Mouse (Mus musculus): ENCODE results near the gene Tex14. TPM values are rescaled to one million over a fixed set of nuclear protein-coding genes. Genes with fewer than 3 reads are reported as not detected.
A peak's percentile ranks its signal among the peaks of the same experiment; 100 is the strongest.

Gene Tex14
- total RNA-seq, 2 experiments from 2014 or later, result 0.15 to 0.23 TPM

GRCm38 (mm10) chr11:87566501-87566900 lies 161.6 kb downstream of the Tex14 start, which contains the start of gene Gm11492:
Gene Gm11492, plus strand, starts transcription at chr11:87566653.
- DNase-seq (ENCODE audit: low spot score in 2 of 2), result no peak

- DNase-seq (ENCODE audit: low spot score in 2 of 2), result peak in 1 of 2 experiments; percentile 54
Measured at GRCm38 (mm10) chr11:87568255-87568953, 163.5 kb downstream of the Tex14 start, which contains the start of gene Sept4. Gene Sept4, plus strand, starts transcription at chr11:87568903.

- DNase-seq (ENCODE audit: low spot score in 2 of 2), result no peak
Measured at GRCm38 (mm10) chr11:87570743-87571142, 165.9 kb downstream of the Tex14 start.

- DNase-seq (ENCODE audit: low spot score in 2 of 2), result no peak
Measured at GRCm38 (mm10) chr11:87571361-87571950, 166.6 kb downstream of the Tex14 start.

- no peak for DNase-seq (ENCODE audit: low spot score in 2 of 2)
Measured at GRCm38 (mm10) chr11:87573751-87574150, 168.9 kb downstream of the Tex14 start.

- no peak for DNase-seq (ENCODE audit: low spot score in 2 of 2)
Measured at GRCm38 (mm10) chr11:87574520-87575180, 169.8 kb downstream of the Tex14 start.

GRCm38 (mm10) chr11:87577601-87578248 lies 172.9 kb downstream of the Tex14 start:
- no peak for DNase-seq (ENCODE audit: low spot score in 2 of 2)

- DNase-seq (ENCODE audit: low spot score in 2 of 2), result peak; percentile 52 to 69
Measured at GRCm38 (mm10) chr11:87578249-87578962, 173.5 kb downstream of the Tex14 start.

- DNase-seq (ENCODE audit: low spot score in 2 of 2), result peak in 1 of 2 experiments; percentile 47
Measured at GRCm38 (mm10) chr11:87578963-87579601, 174.2 kb downstream of the Tex14 start.

- DNase-seq (ENCODE audit: low spot score in 2 of 2), result no peak
Measured at GRCm38 (mm10) chr11:87579713-87580112, 174.8 kb downstream of the Tex14 start.

- DNase-seq (ENCODE audit: low spot score in 2 of 2), result no peak
Measured at GRCm38 (mm10) chr11:87580543-87581085, 175.7 kb downstream of the Tex14 start.

- no peak for DNase-seq (ENCODE audit: low spot score in 2 of 2)
Measured at GRCm38 (mm10) chr11:87581161-87581865, 176.4 kb downstream of the Tex14 start.

GRCm38 (mm10) chr11:87581933-87582710 lies 177.3 kb downstream of the Tex14 start:
- DNase-seq (ENCODE audit: low spot score in 2 of 2), result peak; percentile 51 to 73

GRCm38 (mm10) chr11:87583291-87584034 lies 178.6 kb downstream of the Tex14 start:
- no peak for DNase-seq (ENCODE audit: low spot score in 2 of 2)

GRCm38 (mm10) chr11:87584711-87585505 lies 180.0 kb downstream of the Tex14 start:
- DNase-seq (ENCODE audit: low spot score in 2 of 2), result no peak

- no peak for DNase-seq (ENCODE audit: low spot score in 2 of 2)
Measured at GRCm38 (mm10) chr11:87587211-87587874, 182.5 kb downstream of the Tex14 start.

- DNase-seq (ENCODE audit: low spot score in 2 of 2), result no peak
Measured at GRCm38 (mm10) chr11:87589605-87590004, 184.7 kb downstream of the Tex14 start.
